Mouse (Mus musculus) urinary bladder, postnatal 10 days (tissue): ENCODE measurements around the gene Unc13b.
A peak's percentile ranks its signal among the peaks of the same experiment; 100 is the strongest.

ENCODE experiments used
- DNase-seq: peaks from one replicate; pipeline ENCODE4 v3.0.0; 2022; ENCODE audit warnings: low spot score

Unc13b gene

GRCm38 (mm10) chr4:43217997-43218396 lies 159.2 kb downstream of the Unc13b start:
- no peak for DNase-seq

- DNase-seq: no peak
These were observed 173.1 kb downstream of the Unc13b start for GRCm38 (mm10) chr4:43231821-43232220.

GRCm38 (mm10) chr4:43232985-43233384 lies 174.2 kb downstream of the Unc13b start:
- DNase-seq: no peak

- no peak for DNase-seq
These were observed 174.7 kb downstream of the Unc13b start for GRCm38 (mm10) chr4:43233489-43233888.

- no peak for DNase-seq
These were observed 178.1 kb downstream of the Unc13b start for GRCm38 (mm10) chr4:43236898-43237297.

GRCm38 (mm10) chr4:43240716-43241115 lies 182.0 kb downstream of the Unc13b start:
- DNase-seq: no peak

- DNase-seq: no peak
These were observed 185.3 kb downstream of the Unc13b start for GRCm38 (mm10) chr4:43244022-43244421.

GRCm38 (mm10) chr4:43245776-43246175 lies 187.0 kb downstream of the Unc13b start:
- no peak for DNase-seq

GRCm38 (mm10) chr4:43248026-43248425 lies 189.3 kb downstream of the Unc13b start:
- DNase-seq: no peak

- DNase-seq: no peak
These were observed 190.2 kb downstream of the Unc13b start for GRCm38 (mm10) chr4:43248909-43249308.

GRCm38 (mm10) chr4:43251269-43251668 lies 192.5 kb downstream of the Unc13b start:
- DNase-seq: no peak

- DNase-seq: no peak
These were observed 198.3 kb downstream of the Unc13b start for GRCm38 (mm10) chr4:43257040-43257439.

- no peak for DNase-seq
These were observed 199.8 kb downstream of the Unc13b start for GRCm38 (mm10) chr4:43258556-43258955.

GRCm38 (mm10) chr4:43259435-43259834 lies 200.7 kb downstream of the Unc13b start:
- no peak for DNase-seq

- DNase-seq: no peak
These were observed 201.3 kb downstream of the Unc13b start for GRCm38 (mm10) chr4:43260096-43260495.

GRCm38 (mm10) chr4:43262821-43263220 lies 204.1 kb downstream of the Unc13b start:
- no peak for DNase-seq

GRCm38 (mm10) chr4:43266146-43266545 lies 207.4 kb downstream of the Unc13b start:
- no peak for DNase-seq

GRCm38 (mm10) chr4:43266623-43267322 lies 208.0 kb downstream of the Unc13b start, which contains the start of gene Atp8b5:
TSS of gene Atp8b5 (plus strand) at chr4:43267159.
- peak; percentile 37 for DNase-seq

GRCm38 (mm10) chr4:43267323-43267658 lies 208.5 kb downstream of the Unc13b start:
- DNase-seq: no peak

- no peak for DNase-seq
These were observed 226.7 kb downstream of the Unc13b start for GRCm38 (mm10) chr4:43285476-43285875.

- DNase-seq: no peak
These were observed 228.6 kb downstream of the Unc13b start for GRCm38 (mm10) chr4:43287305-43287704.

GRCm38 (mm10) chr4:43294001-43294400 lies 235.2 kb downstream of the Unc13b start:
- no peak for DNase-seq

GRCm38 (mm10) chr4:43309696-43310338 lies 251.1 kb downstream of the Unc13b start:
- DNase-seq: no peak
